Mouse (Mus musculus): ENCODE data around the gene Enpp7. TPM values are rescaled to one million over a fixed set of nuclear protein-coding genes. Genes with fewer than 3 reads are reported as not detected.

Enpp7 gene
- polyA plus RNA-seq, 1 experiment, result not detected

DNA sequence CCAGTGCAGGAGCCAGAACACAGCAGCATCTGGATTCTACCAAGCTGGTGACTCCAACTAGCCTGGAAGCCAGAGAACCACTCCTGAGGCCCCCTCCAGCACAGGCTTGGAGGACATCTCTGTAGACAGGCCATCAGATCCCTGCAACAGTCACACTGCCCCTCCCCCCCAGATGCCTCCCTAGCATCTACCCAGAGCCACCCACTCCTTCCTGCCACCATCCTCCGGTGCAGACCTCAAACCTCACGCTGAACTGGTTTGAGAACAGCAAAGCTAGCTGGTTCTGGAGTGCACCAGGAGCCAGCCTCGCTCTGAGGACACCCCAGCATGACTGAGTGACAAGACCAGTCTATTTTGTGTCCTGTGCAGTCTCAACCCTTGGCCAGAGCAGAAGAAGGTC, 4.8 kb downstream of the Enpp7 start:
- Histone ChIP-seq H3K36me3 (replicated peaks; ENCODE audit: low read length) (no peaks in the 10 kb centered on the region), H3K27me3 (replicated peaks) (peaks cover 88% of the 10 kb centered on the region), H3K9me3 (no peaks in the 10 kb centered on the region), H3K4me1 (peaks cover 7% of the 10 kb centered on the region), H3K4me3 (replicated peaks) (no peak overlapping the region)
- TF ChIP-seq GATA1 (IDR thresholded peaks at IDR 0.05; ENCODE audit: borderline replicate concordance, low read length) (no peak), FLI1 (IDR thresholded peaks at IDR 0.05; ENCODE audit: low read length) (no peak)

DNA sequence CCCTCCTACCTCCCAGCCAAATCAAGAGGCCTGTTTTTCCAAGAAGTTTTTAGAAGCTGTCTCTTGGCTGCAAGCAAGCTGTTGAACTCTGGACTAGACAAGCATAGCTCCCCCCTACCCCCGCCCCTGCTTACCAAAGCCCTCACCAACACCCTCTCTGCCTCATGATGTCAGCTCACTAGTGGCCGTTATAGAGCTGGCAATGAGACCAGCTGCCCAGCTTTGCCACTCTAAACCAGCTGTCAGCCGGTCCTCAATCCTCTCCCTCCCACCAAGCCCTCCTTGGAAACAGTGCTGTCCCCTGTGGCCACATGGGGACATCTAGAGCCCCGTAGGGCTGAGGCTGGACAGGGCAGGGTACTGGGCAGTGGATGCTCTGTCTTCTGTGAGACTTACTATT, 7.5 kb downstream of the Enpp7 start:
- H3K4me3 ChIP-seq (replicated peaks), result no peak overlapping the region
- H3K4me1 ChIP-seq, result peaks cover 12% of the 10 kb centered on the region
- 0 out of 2 replicates have a peak, but pooled peaks cover 7% of the 10 kb centered on the region for H3K9me3 ChIP-seq
- peaks cover 93% of the 10 kb centered on the region for H3K27me3 ChIP-seq (replicated peaks)
- no peaks in the 10 kb centered on the region for H3K36me3 ChIP-seq (replicated peaks; ENCODE audit: low read length)
- no peak for TF ChIP-seq GATA1 (IDR thresholded peaks at IDR 0.05; ENCODE audit: borderline replicate concordance, low read length)
- TF ChIP-seq FLI1 (IDR thresholded peaks at IDR 0.05; ENCODE audit: low read length), result no peak

DNA sequence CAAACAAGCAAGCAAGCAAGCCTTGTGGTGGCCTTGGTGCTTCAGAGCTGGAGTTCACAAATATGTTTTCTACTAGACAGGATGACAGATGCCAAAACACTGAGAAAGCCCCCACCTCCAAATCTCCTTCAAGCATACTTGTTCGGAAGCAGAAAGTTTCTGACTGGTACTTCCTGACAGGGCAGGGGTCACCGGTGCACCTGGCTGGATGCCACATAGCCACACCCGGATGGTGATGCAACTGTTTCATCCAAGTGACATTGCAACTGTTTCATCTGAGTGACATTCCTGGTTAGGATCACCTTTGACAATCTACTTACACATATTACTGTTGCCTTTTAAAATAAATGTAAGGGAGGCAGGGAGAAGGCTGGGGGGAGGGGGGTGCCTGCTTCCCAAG, 9.2 kb downstream of the Enpp7 start:
- Histone ChIP-seq H3K9me3 (peaks cover 17% of the 10 kb centered on the region), H3K4me3 (replicated peaks) (no peak overlapping the region), H3K27me3 (replicated peaks) (peaks cover 92% of the 10 kb centered on the region), H3K36me3 (replicated peaks; ENCODE audit: low read length) (no peaks in the 10 kb centered on the region), H3K4me1 (peaks cover 12% of the 10 kb centered on the region)
- TF ChIP-seq FLI1 (IDR thresholded peaks at IDR 0.05; ENCODE audit: low read length) (no peak), GATA1 (IDR thresholded peaks at IDR 0.05; ENCODE audit: borderline replicate concordance, low read length) (no peak)

DNA sequence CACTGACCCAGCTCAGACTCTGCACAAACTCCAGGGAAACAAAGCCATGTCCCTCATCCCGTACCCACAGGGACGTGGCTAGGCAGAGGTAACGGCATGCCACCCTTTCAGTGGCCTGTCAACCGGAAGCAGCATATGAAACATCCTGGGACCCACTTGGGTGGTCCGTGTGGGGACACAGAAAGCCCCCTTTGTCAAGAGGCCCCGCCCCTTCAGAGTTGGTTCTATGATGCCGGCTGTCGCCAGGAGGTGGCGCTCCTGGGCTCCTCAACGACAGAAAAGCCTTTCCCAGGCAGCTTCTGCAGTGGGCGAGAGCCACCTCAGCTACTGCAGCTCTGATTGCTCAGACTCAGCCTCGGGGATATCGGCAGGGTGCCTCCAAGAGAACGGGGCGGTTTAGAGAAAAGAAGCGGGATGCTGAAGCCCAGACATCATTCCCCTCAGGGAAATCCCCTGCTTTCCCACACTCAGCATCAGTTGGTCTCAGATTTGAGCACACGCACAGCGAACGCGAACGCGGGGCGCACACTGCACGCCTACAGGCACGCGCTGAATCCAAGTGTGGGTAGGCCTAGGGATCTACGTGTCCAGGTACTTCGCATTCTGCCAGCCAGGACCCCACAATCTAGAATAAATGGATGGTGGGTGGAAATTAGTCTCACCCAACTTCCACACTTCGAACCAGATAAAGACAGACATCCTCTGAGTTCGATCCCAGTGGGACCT, 10.7 kb downstream of the Enpp7 start:
- Histone ChIP-seq H3K4me1 (peaks cover 5% of the 10 kb centered on the region; the same call in 1 of the 2 replicates), H3K27me3 (replicated peaks) (peaks cover 91% of the 10 kb centered on the region), H3K4me3 (replicated peaks) (no peak overlapping the region), H3K9me3 (peaks cover 23% of the 10 kb centered on the region), H3K36me3 (replicated peaks; ENCODE audit: low read length) (no peaks in the 10 kb centered on the region)
- TF ChIP-seq GATA1 (IDR thresholded peaks at IDR 0.05; ENCODE audit: borderline replicate concordance, low read length) (no peak), FLI1 (IDR thresholded peaks at IDR 0.05; ENCODE audit: low read length) (no peak)

DNA sequence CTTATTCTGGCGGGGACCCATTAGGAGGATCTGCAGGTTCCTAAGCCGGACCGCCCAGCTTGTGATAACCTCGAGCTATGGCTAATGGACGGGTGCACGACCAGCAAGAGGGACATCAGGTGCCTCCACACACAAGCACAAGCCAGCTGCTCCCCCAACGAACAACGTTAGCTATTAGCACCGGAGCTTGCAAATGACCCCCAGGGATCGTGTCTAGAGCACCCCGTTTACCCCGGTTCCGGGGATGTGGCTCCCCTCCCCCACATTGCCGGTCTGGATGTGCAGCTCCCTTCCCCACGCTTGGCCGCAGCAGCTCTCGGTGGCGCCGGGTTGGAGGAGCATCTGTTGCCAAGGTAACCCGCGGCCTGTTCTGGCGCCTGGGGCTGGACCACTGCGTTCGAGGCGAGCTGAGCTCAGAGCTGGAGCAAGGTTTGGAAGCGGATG, 11.4 kb downstream of the Enpp7 start:
- no peak overlapping the region for H3K4me3 ChIP-seq (replicated peaks)
- H3K27me3 ChIP-seq (replicated peaks), result peaks cover 90% of the 10 kb centered on the region
- no peaks in the 10 kb centered on the region for H3K36me3 ChIP-seq (replicated peaks; ENCODE audit: low read length)
- no peak for TF ChIP-seq GATA1 (IDR thresholded peaks at IDR 0.05; ENCODE audit: borderline replicate concordance, low read length)
- TF ChIP-seq FLI1 (IDR thresholded peaks at IDR 0.05; ENCODE audit: low read length), result no peak
- peaks cover 5% of the 10 kb centered on the region; the same call in 1 of the 2 replicates for H3K4me1 ChIP-seq
- H3K9me3 ChIP-seq, result peaks cover 29% of the 10 kb centered on the region

DNA sequence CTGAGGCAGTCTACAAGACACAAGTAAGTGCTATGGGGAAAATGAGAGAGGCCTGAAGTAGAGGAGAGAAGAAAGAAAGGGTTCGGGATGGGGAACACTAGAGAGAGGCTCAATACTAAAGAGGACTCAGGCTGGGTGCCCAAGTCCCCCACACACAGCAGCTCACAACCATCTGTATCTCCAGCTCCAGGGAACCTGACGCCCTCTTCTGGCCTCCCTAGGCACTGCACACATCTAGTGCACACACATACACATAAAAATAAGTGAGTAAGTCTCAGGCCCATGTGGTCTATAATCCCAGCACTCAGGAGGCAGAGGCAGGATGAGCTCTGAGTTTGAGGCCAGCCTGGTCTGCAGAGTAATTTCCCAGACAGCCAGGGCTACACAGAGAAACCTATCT, 12.9 kb downstream of the Enpp7 start:
- TF ChIP-seq GATA1 (IDR thresholded peaks at IDR 0.05; ENCODE audit: borderline replicate concordance, low read length) (no peak), FLI1 (IDR thresholded peaks at IDR 0.05; ENCODE audit: low read length) (no peak)
- peaks cover 87% of the 10 kb centered on the region for H3K27me3 ChIP-seq (replicated peaks)
- H3K4me1 ChIP-seq, result peaks cover 11% of the 10 kb centered on the region
- peaks cover 33% of the 10 kb centered on the region for H3K9me3 ChIP-seq
- H3K36me3 ChIP-seq (replicated peaks; ENCODE audit: low read length), result no peaks in the 10 kb centered on the region
- no peak overlapping the region for H3K4me3 ChIP-seq (replicated peaks)

DNA sequence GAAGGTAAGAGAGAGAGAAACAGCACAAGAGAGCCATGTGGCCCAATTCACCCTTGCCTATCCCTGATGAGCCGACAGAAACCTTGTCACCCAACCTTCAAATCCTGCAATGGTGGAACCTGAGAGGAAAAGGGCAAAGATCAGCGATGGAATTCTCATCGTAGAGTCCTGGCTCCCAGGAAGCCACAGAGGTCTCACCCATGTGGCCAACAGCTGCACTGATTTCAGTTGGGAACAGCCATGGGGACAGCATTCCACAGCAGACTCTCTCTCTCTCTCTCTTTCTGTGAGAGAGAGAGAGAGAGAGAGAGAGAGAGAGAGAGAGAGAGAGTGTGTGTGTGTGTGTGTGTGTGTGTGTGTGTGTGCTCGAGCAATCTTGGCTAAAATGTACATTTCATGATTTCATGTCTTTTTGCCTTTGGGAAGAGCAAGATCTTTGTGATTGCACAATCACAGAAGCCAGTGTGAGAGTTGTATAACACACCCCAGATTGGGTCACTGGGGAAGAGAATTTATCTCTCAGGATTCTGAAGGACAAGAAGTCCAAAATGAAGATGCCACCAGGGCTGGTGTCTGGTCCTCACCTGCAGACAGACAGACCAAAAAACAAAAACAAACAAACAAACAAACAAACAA, 13.6 kb downstream of the Enpp7 start:
- H3K36me3 ChIP-seq (replicated peaks; ENCODE audit: low read length), result no peaks in the 10 kb centered on the region
- peaks cover 13% of the 10 kb centered on the region for H3K4me1 ChIP-seq
- H3K9me3 ChIP-seq, result peaks cover 33% of the 10 kb centered on the region
- no peak for TF ChIP-seq FLI1 (IDR thresholded peaks at IDR 0.05; ENCODE audit: low read length)
- TF ChIP-seq GATA1 (IDR thresholded peaks at IDR 0.05; ENCODE audit: borderline replicate concordance, low read length), result no peak
- H3K4me3 ChIP-seq (replicated peaks), result no peak overlapping the region
- peaks cover 83% of the 10 kb centered on the region for H3K27me3 ChIP-seq (replicated peaks)

DNA sequence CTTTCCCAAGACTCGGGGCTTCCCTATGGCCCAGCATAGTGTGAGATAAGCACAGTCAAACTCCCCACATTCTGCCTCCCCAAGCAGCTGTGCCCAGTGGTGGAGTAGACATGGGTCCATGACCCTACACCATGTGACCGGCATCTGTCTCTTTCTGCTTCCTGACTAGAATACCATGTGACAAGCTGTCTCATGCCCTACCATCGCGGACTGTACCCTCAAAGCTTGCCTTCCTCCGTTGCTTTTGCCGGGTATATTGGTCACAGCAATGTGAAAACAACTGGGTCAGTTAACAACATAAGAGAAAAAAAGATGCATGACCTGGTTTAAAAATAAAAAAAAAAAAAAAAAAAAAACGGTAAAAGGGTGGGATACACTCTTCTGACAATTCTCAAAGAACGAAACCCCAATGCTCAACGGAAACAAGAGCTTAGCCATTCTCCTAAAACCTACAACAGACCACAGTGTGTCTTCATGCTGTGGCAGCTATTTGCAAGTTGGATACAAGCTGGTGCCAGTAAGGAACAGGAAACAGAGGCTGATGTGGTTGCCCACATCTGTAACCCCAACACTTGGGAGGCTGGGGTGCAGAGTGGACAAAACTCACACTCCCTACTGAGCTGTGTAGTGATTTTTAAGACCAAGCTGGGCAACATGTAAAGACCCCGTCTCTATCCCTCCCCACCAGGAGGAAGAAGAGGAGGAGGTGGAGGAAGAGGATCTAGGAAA, 17.7 kb downstream of the Enpp7 start:
- H3K9me3 ChIP-seq, result peaks cover 54% of the 10 kb centered on the region
- TF ChIP-seq FLI1 (IDR thresholded peaks at IDR 0.05; ENCODE audit: low read length), result no peak
- TF ChIP-seq GATA1 (IDR thresholded peaks at IDR 0.05; ENCODE audit: borderline replicate concordance, low read length), result no peak
- peaks cover 79% of the 10 kb centered on the region for H3K27me3 ChIP-seq (replicated peaks)
- no peak overlapping the region for H3K4me3 ChIP-seq (replicated peaks)
- peaks cover 8% of the 10 kb centered on the region for H3K4me1 ChIP-seq
- no peaks in the 10 kb centered on the region for H3K36me3 ChIP-seq (replicated peaks; ENCODE audit: low read length)

DNA sequence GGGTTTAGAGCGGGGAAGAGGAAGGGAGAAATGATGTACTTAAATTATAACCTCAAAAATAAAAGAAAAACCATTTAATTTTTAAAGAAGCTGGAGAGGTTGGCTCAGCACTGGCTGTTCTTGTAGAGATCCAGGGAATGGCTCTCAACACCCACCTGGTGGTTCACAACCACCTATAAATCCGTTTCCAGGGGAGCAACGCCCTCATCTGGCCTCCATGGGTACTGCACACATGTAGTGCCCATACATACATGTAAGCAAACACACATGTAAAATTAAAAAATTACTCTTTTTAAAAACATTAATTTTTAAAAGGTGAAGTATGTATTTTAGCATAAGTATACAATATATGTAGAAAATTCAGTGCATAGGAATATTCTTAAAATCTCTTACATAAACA, 18.5 kb downstream of the Enpp7 start:
- H3K9me3 ChIP-seq, result peaks cover 47% of the 10 kb centered on the region

More for the DNA sequence above, 18.5 kb downstream of the Enpp7 start:
- H3K4me1 ChIP-seq, result peaks cover 8% of the 10 kb centered on the region
- H3K36me3 ChIP-seq (replicated peaks; ENCODE audit: low read length), result no peaks in the 10 kb centered on the region
- peaks cover 77% of the 10 kb centered on the region for H3K27me3 ChIP-seq (replicated peaks)
- TF ChIP-seq FLI1 (IDR thresholded peaks at IDR 0.05; ENCODE audit: low read length) (no peak), GATA1 (IDR thresholded peaks at IDR 0.05; ENCODE audit: borderline replicate concordance, low read length) (no peak)
- H3K4me3 ChIP-seq (replicated peaks), result no peak overlapping the region
